Mouse (Mus musculus): ENCODE data around the gene Slc22a16. TPM values are rescaled to one million over a fixed set of nuclear protein-coding genes. Genes with fewer than 3 reads are reported as not detected.
A peak's percentile ranks its signal among the peaks of the same experiment; 100 is the strongest.

Slc22a16 gene
- total RNA-seq, 2 experiments from 2014 or later: not detected

GRCm38 (mm10) chr10:40583584-40584255, 13.6 kb downstream of the Slc22a16 start:
- intact Hi-C loops (cut with DNase I): no loop called here
- peak; percentile 20 to 66 for DNase-seq (ENCODE audit: low spot score in 2 of 2)

GRCm38 (mm10) chr10:40592186-40592585, 22.1 kb downstream of the Slc22a16 start:
- intact Hi-C loops (cut with DNase I): no loop called here
- peak; percentile 61 to 83 for DNase-seq (ENCODE audit: low spot score in 2 of 2)

- intact Hi-C loops (cut with DNase I): no loop called here
- peak; percentile 11 to 13 for DNase-seq (ENCODE audit: low spot score in 2 of 2)
Observed at GRCm38 (mm10) chr10:40597177-40597576, 27.0 kb downstream of the Slc22a16 start.

- DNase-seq (ENCODE audit: low spot score in 2 of 2): peak; percentile 37 to 60
- intact Hi-C loops (cut with DNase I): no loop called here
Observed at GRCm38 (mm10) chr10:40604706-40605394, 34.7 kb downstream of the Slc22a16 start.

DNA sequence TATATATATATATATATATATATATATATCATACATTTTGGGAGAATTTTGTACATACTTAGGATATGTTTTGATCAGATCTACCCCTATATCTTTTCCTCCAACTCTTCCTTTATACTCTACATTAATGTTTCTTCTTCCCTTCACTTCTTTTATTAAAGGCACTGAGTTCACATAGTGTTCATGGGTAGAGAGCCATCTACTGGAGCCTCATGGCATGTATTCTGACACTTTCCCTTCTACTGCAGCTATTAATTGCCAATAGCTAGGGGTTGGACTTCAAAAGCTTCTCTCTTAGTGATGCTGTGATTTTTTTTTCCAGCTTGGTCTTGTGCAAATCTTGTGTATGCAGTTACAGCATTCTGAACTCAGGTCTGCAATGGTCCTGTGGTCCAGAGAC, 47.8 kb downstream of the Slc22a16 start:
- intact Hi-C loops (cut with DNase I): no loop called here
- no peak for DNase-seq (ENCODE audit: low spot score in 2 of 2)

DNA sequence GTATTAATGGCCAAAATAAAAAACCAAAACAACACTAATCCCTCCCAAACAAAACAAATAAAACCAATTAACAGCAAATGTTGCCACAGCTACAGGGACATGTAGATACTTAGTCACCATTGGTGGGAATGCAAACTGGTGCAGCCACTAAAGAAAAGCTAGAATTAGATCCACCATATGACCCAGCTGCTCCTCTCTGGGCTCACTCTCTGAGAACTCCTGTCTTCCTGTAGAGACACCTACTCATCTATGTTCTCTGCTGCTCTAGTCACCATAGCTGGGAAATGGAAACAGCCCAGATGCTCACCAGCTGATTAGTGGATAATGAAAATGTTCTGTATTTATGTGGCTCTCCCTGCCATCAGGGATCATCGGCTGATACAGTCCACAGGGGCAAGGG, 49.6 kb downstream of the Slc22a16 start:
- intact Hi-C loops (cut with DNase I): no loop called here
- DNase-seq (ENCODE audit: low spot score in 2 of 2): no peak

DNA sequence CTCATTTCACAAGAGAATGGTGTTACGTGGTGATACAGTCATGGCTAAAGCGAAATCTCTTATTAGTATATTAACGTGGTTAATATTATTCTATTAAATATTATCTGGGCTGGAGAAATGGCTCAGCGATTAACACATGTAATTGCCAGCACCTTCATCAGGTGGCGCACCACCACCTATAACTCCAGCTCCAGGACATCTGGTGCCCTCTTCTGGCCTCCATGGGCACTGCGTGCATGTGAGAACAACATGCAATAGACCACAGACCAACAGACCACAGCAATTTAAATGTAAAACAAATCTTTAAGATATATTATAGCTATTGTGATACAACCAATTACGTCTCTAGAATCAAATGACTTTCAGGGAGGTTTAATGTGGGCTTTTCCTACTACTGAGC, 59.0 kb downstream of the Slc22a16 start:
- intact Hi-C loops (cut with DNase I): no loop called here
- peak in 1 of 2 experiments; percentile 62 for DNase-seq (ENCODE audit: low spot score in 2 of 2)

- peak in 1 of 2 experiments; percentile 57 for DNase-seq (ENCODE audit: low spot score in 2 of 2)
- intact Hi-C loops (cut with DNase I): no loop called here
Observed at GRCm38 (mm10) chr10:40629656-40630311, 59.6 kb downstream of the Slc22a16 start, which contains the start of gene Ddo. TSS of gene Ddo (plus strand) at chr10:40630011.

- intact Hi-C loops (cut with DNase I): no loop called here
- no peak for DNase-seq (ENCODE audit: low spot score in 2 of 2)
Observed at GRCm38 (mm10) chr10:40630457-40630856, 60.3 kb downstream of the Slc22a16 start.

DNA sequence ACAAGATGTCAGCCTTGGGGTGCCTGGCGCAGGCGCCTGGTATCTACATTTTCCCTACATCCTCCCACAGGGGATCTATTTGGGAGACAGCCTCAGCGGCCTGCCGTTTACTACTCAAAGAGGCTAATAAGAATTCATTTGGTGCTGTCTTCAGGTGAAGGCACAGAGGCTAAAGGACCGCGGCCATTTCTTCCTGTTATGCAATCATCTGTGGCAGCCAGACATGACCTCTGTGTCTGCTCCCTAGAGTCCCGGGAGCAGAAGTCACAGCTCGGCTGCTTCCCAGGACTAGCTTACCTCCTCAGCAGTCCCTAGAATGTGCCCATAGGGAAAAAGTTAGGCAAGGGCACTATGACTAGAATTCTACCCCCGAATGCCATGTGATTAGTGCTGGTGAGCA, 60.8 kb downstream of the Slc22a16 start:
- no peak for DNase-seq (ENCODE audit: low spot score in 2 of 2)
- intact Hi-C loops (cut with DNase I): no loop called here

- no peak for DNase-seq (ENCODE audit: low spot score in 2 of 2)
- intact Hi-C loops (cut with DNase I): no loop called here
Observed at GRCm38 (mm10) chr10:40632087-40632486, 62.0 kb downstream of the Slc22a16 start.

GRCm38 (mm10) chr10:40637331-40637730, 67.2 kb downstream of the Slc22a16 start:
- no peak for DNase-seq (ENCODE audit: low spot score in 2 of 2)
- intact Hi-C loops (cut with DNase I): no loop called here

DNA sequence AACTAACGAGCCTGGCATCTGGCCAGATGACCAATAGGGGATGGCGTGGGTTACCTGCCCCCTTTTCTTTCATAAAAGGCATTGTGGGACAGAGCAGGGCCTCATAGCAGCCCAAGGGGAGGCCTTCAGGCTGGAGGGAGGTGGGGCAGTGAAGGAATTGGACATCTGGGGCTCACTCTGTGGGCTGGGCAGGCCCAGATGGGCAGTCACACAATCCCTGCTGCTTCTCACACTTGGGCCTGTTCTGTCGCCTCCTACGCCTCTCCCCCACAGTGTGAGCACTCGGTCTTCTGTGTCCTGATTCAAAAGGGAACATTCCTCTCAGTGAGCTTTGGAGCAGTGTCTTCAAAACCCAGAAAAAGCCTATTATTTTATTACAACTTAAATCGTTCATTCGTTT, 68.1 kb downstream of the Slc22a16 start:
- intact Hi-C loops (cut with DNase I): no loop called here
- peak; percentile 74 to 87 for DNase-seq (ENCODE audit: low spot score in 2 of 2)

DNA sequence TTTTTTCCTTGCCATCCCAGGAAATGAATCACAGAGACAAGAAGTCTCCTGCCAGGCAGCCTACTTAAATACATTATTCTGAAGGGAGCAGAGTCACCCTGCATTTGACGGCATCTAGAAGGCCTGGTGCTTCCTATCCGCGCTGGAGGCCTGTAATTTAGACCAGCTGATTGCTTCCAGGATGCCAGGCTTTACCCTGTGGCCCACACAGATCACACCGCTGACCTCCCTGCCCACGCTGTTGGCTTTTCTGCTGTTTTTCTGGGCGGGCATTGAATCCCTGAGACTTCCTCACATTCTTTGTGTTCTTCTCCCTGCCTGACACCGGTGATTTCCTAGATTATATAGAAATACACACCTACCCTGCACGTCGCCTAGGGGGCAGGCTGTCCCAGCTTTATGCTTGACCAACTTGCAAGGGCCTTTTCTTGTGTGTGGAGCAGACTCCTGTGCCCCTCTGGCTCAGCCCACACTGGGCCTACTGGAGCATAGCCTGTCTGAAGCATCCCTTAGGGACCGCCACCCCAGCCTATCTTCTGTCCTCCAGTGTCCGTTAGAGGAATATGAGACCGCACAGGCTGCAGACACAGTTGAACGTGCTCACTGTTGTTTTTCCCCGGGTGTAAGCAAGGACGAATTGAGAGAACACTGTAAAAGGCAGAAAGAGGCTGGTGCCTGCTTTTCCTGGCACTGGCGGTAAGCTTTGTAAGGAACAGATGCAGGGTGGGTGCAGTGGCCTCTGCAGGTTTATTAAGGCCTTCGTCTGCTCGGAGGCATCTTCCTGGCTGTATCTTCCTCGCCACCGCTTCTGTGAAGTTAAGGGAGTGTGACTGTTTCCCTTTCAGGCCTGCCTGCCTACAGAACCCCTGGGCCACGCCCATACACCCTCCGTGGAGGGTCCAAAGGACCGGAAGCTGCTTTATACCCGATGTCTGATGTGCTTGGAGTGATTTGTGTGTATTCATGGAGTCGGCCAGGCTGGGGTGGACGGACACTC, 69.0 kb downstream of the Slc22a16 start:
- peak in 1 of 2 experiments; percentile 38 for DNase-seq (ENCODE audit: low spot score in 2 of 2)

GRCm38 (mm10) chr10:40640406-40640805, 70.3 kb downstream of the Slc22a16 start:
- intact Hi-C loops (cut with DNase I): no loop called here
- no peak for DNase-seq (ENCODE audit: low spot score in 2 of 2)

More for the DNA sequence above, 69.0 kb downstream of the Slc22a16 start:
- intact Hi-C loops (cut with DNase I): no loop called here

GRCm38 (mm10) chr10:40641901-40642300, 71.8 kb downstream of the Slc22a16 start:
- intact Hi-C loops (cut with DNase I): no loop called here
- no peak for DNase-seq (ENCODE audit: low spot score in 2 of 2)

DNA sequence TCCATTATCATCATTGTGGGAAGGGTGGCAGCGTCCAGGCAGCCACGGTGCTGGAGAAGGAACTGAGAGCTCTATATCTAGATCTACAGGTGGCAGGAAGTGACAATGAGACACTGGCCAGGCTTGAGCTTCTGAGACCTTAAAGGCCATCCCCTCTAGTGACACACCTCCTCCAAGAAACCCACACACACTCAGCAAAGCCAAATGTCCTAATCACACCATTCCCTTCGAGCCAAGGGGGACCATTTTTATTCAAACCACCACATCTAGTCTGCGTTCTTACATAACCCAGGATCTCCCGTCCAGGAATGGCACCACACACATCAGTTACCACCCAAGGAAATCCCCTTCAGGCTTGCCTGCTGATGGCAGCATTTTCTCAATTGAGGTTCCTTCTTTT, 73.0 kb downstream of the Slc22a16 start:
- intact Hi-C loops (cut with DNase I): no loop called here
- no peak for DNase-seq (ENCODE audit: low spot score in 2 of 2)

DNA sequence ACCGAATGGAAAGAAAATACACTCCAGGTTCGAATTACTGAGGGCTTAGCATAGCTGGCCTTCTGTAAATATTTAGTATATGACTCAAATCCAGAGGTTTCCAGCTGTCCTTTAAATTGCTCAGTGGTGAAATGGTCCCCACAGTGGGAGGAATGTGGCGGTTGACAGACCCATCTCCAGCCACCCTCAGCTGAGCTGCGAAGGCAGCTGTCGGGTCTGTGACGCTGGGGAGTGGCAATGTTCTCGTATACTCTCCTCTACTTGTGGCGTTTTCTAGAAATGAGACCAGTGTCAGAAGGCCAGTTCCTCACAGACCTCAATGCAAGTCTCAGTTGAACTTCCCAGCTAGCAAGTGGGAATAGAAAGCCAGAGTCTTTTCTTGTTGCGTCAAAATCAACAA, 74.3 kb downstream of the Slc22a16 start:
- DNase-seq (ENCODE audit: low spot score in 2 of 2): no peak
- intact Hi-C loops (cut with DNase I): no loop called here

DNA sequence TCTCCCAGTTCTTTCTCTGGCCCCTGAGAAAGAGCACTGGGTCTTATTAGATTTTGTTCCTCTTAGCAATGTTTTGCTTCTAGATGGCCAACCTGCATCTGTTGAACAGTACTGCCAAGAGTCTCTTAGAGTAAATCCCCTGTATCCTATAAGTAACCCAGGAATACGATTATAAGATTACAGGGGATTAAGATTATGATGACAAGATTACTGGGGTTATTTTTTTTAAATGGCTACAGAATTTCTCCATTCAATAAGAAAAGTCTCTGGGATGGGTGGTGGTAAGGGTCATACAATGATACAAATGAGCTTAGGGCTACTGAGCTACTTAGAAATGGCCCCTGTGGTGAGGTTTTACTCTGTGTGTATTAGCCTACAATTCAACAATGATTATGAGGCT, 75.2 kb downstream of the Slc22a16 start:
- intact Hi-C loops (cut with DNase I): no loop called here

More for the DNA sequence above, 75.2 kb downstream of the Slc22a16 start:
- no peak for DNase-seq (ENCODE audit: low spot score in 2 of 2)

Data from left cerebral cortex, postnatal 14 days (tissue).